Mouse (Mus musculus) skeletal muscle tissue, adult 2 months (tissue): ENCODE data around the gene Chga.

Experiments used
- DNase-seq: peaks from one replicate; pipeline ENCODE4 v3.0.0-alpha.2; 2012; ENCODE audit warnings: low read depth, low spot score

Chga gene

GRCm38 (mm10) chr12:102599801-102600200 lies 45.0 kb downstream of the Chga start:
- no peak for DNase-seq

GRCm38 (mm10) chr12:102600345-102600744 lies 45.6 kb downstream of the Chga start:
- peak; percentile 15 for DNase-seq

DNA sequence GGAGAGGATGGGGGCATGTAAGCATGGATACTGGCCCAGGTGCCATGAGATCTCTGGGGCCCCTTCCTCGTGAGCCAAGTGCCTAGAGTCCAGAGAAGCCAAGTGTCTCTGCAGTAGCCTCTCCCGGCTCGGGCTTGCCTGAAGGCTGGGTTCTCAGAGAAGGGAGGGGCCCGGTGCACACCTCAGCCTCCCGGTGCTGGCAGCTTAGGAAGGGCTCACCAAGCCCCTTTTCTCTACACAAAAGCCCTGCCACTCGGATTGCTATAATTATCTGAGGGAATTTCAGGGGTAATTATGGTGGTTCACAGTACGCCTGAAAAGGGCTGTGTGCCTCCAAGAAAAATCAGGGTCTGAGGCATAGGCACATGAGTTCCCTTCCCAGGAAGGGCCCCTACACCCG lies 47.1 kb downstream of the Chga start:
- DNase-seq, result no peak

- no peak for DNase-seq
Measured at GRCm38 (mm10) chr12:102602255-102603041, 47.7 kb downstream of the Chga start.

- no peak for DNase-seq
Measured at GRCm38 (mm10) chr12:102605607-102606006, 50.8 kb downstream of the Chga start.

- DNase-seq, result no peak
Measured at GRCm38 (mm10) chr12:102607066-102607465, 52.3 kb downstream of the Chga start.

DNA sequence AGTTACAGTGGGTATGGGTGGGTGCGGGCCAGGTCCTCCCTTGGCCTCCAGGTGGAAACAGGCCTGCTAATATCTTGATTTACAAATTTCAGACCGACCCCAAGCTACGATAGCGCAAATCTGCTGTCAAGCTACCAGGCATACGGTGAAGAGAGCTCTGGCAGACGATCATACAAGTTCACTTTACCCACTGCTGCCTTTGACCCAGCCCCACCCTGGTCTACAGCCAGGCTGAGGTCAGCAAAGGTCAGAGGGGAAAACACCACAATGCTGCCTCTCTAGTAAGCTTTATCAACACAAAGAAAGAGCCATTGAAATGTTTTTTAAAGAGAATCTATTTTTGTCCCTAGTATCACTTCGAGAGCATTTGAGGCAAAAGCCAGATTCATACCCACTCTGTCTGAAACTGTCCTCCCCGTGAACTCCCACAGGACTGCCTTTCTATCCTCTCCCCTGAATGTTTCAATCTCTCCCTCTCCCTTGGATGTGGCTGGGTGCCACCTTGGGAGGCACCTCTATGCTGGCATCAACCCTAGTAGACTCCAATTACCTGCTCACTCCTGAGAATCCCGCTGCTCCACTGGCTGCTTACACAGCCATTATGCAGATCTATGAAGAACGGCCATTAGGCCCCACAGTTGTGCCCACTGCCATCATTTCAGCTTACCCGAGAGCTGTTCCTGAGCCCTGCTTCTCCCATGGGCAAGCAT lies 53.2 kb downstream of the Chga start:
- DNase-seq, result no peak

DNA sequence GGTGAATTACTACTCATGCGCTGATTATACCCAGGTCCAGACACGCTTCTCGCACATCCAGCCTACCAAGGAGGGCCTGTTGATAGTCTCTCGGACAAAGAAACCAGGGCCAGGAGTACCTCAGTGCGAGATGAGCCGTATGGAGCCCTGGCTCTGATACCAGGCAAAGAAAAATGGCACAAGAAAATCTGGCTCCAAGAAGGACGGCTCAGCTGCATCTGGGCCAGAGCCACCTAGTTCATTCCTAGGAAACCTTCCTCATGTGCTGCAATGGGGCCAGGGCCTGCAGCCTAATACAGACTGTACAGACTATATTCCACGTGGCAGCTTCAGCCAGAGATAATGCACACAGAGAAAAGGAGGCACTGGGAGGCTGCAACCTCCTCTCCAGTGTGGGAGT lies 56.2 kb downstream of the Chga start:
- no peak for DNase-seq

GRCm38 (mm10) chr12:102612431-102612830 lies 57.7 kb downstream of the Chga start:
- no peak for DNase-seq

DNA sequence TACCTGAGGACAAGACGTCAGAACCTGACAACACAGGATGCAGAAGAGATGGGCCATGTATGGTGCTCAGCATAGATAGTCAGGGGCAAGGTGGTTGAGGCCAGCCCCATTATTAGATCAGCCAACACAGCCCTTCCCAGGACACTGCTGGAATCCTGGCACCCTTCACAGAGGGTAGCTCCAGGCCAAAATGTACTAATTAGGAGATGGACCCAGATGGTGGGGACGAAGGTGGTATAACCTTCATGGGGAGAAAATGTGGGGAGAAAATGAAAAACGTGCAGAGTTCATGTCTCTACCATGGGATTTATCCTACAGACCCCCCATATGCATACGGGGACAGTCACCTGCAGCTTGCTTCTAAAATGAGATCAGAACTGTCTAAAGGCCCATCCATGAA lies 58.6 kb downstream of the Chga start:
- DNase-seq, result no peak
